Mouse (Mus musculus): ENCODE data around the gene Slc30a10.

The Slc30a10 gene

DNA sequence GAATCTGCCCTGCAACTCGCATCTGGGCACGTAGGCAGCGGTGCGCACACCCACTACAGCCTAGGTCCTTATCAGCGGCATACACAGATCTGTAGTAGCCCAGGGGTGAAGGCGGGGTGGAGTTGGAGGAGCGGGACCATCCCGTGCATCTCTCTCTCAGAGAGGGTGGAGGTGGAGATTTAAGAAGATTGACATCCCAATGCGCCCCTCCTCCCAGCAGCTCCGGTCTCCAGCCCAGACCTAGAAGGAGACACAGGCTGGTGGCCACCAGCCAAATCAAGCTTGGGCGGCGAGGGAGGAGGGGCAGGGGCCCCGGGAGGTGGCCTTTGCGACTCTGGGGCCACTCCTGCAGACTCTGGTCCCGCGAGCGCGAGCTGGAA lies at the start of gene Slc30a10:
Gene Slc30a10 (plus strand): TSS at position 274 of the 380 bp plus-strand sequence.
- peak; percentile 1 to 19 for DNase-seq

DNA sequence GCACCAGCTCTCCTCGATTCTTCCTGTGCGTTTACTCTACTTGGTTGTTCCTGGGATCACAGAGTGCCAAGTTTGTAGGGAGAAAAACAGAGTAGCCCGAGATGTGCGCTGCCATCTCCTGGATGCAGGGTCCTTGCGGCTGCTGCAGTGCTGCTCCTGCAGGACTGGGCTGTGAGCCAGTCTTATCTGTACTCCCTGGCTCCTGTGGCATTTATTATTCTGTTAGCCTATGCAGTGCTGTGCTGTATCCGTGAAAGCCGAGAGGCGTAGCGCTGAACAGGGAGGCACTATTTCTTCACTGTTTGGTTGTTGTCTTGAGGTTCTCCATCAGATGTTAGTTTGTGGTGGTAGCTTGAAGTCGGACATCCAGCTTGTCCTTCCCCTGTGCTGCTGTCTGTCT lies 48.7 kb upstream of the Slc30a10 start:
- no peak for DNase-seq

DNA sequence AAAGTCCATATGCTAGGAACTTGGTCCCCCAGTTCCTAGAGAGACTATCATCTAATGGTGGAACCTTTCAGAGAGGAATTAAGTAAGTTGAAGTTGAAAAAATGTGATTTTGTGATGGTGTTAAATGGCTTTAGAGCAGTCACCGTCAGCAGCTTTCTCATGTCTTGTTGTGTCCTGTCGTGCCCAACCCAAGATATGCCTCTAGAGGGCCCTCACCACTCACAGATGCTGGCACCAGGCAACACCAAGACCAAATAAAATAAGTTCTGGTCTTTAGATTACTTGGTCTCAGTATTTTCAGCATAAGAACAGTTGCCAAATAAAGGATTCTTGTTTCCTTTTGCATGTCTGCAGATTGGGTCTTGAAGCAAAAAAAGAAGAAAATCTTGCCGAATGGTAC lies 44.8 kb upstream of the Slc30a10 start:
- no peak for DNase-seq

DNA sequence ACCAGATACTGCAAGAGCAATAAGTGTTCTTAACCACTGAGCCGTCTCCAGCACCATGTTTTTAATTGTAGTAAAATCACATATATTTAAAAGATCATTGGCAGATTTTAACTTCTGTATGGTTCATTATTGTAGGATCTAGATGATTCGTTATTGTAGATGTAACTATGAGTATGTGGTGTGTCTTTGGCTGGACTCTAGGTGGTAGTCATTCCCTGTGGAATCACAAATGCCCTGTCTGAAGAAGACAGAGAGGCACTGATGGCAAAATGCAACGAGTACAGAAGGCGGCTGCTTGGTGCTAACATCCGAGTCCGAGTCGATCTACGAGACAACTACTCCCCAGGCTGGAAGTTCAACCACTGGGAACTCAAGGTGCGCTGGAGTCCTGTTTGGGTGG lies 36.6 kb upstream of the Slc30a10 start:
- no peak for DNase-seq

DNA sequence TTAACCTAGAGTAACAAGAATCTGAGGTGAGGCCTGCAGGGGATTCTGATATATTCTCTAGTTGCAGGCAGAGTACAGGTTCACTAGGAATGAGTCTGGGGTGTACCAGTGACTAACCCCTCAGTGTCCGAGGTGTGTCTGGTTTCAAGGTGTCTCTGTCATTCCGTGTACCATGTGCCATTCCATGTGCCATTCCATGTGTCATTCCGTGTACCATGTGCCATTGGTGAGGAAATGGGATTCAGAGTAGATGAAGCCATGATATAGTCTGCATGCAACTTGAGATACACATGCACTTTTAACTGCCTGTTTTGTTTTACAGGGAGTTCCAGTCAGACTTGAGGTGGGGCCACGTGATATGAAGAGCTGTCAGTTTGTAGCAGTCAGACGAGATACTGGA lies 34.8 kb upstream of the Slc30a10 start:
- no peak for DNase-seq

DNA sequence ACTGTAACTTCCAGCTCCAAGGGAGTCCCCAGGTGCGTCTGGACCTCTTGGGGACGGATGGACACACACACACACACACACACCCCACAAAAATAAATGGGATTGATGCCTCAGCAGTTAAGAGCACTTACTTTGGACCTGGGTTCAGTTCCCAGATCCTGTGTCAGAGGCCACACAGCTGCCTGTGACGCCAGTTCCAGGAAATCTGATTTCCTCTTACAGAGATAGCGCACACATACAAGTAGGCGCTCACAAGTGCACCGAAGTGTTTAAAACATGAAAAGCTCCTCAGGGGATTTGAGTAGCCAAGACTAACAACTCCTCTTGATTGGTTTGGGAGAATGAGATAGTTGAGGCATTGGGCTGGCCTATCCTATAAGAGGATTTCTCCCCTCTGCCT lies 33.9 kb upstream of the Slc30a10 start:
- DNase-seq = no peak

DNA sequence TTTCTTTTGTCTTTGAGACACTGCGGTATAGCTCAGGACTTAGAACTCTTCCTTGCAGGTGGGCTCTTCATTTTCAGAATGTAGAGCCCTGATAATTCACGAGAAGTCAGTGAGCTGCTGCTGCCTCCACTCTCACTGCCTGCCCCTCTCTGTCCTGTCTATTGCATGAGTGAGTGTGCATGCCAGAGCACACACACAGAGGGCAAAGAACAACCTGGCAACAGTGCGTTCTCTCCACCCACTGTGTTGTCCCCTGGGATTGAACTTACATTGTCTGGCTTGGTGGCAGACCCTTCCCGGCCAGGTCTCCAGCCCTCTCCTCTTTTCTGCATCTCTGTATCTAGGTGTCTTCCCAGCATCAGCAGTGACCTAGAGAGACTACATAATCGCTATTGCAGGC lies 28.1 kb upstream of the Slc30a10 start:
- DNase-seq = no peak

DNA sequence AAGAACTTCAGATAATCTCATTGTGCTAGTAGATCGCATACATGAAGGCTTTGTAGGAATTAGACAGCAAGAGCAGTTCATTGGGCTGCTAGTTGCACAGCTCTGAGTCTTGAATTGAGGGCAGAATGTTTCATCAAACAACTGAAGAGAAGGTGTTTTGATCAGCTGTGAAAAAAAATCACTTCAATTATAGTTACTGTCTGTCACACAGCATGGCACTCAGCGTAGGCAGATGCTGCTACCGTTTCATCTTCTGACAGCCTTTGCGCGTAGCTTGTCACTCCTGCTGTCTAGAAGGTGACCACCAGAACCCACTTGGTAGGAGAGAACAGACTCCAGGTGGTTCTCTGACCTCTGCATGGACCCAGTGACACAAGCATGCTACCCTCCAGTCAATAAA lies 24.2 kb upstream of the Slc30a10 start:
- DNase-seq = no peak

DNA sequence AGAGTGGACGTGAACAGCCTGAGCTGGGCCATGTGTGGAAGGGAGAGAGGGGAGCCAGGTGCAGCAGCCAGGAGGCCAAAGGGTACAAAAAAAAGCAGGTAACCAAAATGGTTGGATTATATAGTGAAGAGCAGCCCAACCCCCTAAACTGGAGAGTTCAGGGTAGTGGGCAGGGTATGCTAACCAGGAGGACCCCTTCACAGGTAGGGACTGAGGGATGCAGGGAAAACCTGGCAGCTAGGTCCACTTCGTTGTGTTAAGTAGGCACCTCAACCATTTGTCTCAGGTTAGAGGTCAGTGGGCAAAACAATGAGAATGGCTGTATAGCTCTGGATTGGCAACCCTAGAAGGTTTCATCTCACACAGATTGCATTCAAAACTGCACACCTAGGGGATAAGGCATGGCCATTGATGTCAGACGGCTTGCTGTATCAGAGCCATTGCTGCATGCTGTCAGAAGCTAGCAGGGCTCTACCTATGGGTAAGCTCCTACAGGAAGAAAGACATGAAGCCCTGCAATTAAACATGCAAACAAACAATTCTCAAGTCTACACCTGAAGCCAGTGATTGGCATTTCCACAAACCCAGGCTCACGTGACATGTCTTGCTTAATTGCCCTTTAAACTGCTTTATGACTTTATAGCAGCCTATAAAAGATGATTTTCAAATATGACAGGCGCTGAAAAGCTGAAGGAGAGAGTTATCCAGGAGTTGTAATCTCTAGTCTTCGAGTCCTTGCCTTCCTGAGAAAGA lies 23.2 kb upstream of the Slc30a10 start:
- no peak for DNase-seq

DNA sequence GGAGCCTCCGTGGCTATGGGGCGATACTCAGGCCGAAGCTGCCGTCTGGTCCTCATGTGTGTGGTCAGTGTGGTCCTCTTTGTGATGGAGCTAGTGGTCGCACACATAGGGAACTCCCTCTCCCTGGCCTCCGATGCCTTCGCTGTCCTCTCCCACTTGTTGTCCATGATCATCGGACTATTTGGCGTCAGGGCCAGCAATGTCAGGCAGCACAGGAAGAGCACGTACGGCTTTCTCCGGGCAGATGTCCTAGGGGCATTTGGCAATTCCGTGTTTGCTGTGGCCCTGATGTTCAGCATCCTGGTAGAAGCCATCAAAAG lies 22.7 kb upstream of the Slc30a10 start:
- DNase-seq = no peak

DNA sequence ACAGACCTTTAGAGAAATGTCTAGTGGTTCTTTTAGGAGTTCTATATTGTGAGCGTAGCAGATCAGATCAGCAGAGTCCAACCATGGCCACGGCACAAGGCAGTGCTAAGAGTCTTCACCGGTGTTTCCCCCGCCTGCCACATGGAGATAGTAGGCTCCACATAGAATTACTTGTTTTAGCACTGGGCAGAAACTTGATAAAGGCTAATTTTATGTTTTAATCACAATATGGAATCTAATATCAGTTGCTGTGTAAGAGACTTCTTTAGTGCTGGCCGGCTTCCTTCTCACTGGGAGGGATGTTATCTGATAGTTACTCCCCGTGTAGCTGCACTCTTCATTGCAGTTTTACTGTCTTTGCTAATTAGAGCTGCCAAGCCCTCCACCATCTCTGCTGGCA lies 21.5 kb upstream of the Slc30a10 start:
- DNase-seq = no peak

DNA sequence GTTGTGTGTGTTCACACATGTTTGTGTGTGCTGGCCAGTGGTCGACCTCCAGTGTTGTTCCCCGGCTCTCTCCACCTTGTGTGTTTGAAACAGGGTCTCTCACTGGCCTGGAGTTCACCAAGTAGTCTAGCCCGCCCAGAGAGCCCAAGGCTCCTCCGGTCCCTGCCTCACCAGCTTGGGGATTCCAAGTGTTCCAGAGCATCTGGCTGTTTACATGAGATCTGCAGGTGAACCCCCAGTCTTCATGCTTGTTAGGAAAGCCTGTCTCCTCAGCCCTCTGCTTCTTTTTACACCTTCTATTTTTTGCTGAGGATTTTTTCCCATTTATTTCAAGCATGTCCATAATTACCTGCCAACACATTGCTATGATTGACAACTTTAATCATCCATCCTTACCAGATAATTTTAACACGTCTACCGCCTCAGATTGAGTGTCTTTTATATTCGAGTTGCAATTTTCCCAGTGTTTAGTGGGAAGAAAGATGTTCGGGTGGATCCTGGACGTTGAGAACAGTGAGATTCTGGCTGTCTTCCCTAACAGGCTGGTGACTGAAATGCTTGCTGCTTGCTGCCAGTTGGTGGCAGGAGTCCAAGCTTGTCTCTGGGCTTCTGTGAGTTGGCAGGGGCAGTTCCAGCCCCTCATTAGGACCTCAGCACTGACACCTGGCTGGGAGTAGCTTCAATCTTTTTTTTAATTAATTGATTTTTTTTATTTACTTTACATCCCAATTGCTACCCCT lies 15.6 kb upstream of the Slc30a10 start:
- peak in 1 of 2 experiments; percentile 23 for DNase-seq

DNA sequence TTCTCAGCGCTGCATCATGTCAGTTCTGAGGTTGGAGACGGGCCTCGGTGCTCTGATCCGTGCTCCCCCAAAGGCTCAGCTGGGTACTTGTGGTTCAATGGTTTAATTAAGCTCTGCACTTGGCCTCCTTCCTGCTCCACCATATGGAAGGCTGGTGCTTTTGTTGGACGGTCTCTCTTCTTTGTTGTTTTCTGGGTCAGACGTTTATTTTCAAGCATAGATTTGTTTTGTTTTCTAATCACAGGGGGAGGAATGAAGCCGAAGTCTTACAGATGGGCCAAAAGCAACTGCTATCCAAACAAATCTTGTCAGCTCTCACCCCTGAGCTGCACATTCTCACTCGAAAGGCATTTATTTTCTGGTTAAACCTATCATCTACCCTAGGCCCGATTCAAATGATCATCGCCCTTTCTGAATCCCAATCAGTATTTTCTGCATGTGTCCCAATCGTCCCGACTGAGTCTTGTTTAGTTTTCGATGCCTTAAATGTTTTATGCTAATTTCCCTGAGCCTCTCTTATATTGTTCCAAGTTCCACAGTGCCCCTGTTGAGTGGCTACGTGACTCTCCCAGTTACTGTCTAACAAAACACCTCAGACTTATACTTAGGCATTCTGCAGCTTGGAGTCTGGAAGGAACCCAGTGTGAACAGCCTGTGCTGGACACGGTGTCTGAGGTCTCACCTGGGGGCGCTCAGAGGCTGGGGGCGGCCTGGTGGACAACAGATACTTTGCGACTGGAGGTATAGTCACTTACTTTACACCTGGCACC lies 12.8 kb upstream of the Slc30a10 start:
- DNase-seq = no peak

DNA sequence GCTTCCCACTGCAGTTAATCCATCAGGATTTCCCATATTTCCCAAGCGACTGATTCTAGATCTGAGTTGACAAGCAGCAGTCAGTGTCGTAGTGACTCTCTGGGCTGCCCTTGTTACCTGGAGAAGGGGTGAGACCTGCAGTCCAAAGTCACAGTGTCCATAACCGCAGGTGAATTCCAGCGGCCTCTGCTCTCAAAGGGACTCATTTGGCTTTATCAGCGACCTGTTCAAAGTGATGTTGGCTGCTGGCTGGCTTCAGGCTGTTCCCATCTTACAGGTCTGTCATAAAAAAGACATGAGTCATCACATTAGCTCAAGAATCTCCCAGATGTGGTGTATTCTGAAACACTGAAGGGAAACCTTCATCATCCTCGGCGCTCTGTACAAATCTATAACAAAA lies 5.7 kb upstream of the Slc30a10 start:
- DNase-seq = no peak

DNA sequence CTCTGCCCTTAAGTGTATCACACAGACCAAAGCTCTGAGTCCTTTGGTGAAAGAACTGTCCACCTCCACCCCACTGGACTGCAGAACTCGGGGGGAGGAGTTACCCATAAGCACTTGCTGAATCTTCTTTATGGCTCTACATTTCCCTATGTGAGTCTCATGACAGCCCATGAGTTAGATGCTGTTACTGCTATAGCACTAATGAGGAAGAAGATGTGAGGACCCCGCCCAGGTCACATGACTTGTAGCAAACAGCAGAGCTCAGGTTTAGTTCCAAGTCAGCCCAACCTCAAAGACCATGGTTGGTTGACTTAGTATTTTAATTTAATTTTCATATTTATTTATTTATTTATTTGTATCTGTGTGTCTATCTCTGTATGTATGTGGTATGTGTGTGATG lies 4.9 kb upstream of the Slc30a10 start:
- DNase-seq = no peak

DNA sequence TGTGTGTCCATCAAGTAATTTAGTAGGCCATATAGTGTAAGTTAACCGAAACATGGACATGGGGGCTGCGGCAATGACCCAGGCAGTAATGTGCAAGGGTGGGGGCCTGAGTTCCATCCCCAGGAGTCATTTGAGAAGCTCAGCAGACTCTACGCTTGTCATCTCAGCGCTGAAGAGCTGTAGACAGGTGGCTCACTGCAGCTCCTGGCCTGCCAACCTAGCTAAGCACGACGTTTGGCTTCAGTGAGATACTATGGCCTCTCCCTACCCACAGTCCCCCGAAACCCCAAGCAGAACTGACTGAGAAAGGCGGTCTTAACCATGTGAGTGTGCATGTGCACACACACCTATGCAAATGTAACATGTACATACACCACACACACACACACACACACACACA lies 3.6 kb upstream of the Slc30a10 start:
- DNase-seq = no peak

DNA sequence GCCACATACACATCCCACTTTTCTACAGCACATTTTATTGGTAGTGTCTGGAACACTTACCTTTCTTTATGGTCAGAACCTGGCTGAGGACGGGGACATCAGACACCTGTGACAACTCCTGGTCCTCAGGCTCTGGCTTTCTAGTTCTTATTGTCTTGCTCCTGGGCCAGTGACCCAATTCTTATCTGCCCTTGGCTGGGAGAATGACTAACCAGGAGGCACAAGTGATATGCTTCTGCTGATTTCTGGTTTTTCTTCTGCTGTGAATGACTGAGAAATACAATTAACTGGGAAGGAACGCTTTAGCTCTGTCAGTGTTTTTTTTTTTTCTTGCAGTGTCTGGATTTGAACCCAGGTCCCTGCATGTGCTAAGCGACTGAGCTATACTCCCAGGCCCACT lies 3.2 kb upstream of the Slc30a10 start:
- DNase-seq = no peak

DNA sequence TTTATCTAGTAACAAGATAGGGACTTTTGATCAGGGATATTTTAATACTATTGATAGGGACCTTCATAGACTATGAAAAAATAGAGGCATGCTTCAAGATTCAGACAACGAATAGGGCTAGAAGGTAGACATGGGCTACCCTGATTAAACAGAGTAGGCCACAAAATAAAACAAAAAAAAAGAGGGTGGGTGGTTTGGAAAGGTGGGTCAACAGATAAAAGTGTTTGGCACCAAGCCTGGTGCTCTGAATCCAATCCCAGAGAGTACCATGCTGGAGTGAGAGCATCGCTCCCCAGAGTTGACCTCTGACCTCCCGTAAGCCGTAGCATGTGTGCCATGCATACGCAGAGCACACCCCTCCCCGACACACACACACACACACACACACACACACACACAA lies 2.2 kb upstream of the Slc30a10 start:
- no peak for DNase-seq

DNA sequence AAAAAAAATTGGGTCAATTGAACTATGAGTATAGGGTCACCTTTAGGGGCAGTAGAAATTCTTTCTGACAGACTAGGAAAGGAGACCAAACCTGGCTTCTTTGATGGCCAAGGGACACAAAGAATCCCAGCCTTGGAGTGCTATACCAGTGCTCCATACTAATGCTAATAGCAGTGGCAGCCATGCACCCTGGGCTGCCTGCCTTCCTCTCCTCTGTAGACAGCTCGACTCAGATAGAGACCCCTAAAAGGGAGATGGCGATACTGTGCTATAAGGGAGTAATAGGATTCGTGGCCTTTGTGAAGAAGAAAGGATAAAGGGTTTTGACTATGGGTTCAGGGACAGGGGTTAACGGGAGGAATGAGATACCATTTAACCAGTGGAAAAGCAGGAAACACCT lies 504 bp upstream of the Slc30a10 start:
- no peak for DNase-seq

DNA sequence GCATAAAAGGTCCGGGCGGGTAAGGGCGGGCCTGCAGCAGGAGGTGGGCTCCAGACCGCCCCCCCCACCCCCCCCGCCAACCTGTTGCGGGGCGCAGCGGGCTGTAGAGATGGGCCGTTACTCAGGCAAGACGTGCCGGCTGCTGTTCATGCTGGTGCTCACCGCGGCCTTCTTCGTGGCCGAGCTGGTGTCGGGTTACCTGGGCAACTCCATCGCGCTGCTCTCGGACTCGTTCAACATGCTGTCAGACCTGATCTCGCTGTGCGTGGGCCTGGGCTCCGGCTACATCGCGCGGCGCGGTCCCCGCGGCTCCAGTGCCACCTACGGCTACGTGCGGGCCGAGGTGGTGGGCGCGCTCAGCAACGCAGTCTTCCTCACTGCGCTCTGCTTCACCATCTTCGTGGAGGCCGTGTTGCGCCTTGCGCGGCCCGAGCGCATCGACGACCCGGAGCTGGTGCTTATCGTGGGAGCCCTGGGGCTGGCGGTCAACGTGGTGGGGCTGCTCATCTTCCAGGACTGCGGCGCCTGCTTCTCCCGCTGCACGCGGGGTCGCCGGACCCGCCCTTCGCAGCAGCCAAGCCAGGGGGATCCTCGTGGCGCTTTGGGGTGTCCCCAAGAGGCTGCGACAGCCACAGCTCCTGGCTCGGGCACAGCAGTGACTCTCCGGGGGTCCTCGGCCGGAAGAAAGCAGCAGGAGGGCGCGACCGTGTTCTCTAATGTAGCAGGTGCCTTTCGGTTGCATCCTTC lies 480 bp downstream of the Slc30a10 start:
- peak in 1 of 2 experiments; percentile 5 for DNase-seq

DNA sequence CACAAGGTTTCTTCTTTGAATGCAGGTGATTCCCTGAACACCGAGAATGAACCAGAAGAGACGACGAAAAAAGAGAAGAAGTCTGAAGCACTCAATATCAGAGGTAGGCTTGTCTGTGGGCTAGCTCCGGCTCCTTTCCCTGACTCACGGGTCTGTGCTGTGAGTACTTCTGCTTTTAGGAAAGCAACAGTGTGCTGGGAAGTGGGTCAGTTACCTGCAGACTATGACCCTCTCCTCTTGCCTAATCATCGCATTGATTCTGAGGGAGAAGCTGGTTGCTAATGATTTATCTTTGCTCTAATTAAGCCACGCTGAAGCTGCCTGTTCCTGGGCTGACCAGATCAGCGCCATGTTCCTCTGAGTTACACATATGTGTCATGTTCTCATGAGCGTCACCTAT lies 1.7 kb downstream of the Slc30a10 start:
- DNase-seq = no peak

DNA sequence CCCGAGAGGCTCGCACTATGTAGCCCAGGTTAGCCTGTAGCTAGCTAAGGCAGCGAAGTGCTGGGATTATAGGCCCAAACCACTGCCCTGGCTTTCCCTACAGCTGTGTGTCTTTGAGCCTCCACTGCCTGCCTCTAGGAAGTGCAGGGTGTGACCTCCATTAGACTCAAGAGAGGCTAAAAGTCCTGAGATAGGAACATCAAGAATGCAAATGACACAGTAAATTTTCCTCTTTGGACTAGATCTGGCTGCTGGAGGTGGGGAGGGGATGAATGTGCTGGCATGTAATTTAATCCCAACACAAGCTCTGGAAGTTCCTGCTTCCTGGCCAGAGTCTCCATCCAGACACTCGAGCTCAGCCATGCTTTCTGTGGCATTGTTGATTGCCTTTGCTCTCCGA lies 5.4 kb downstream of the Slc30a10 start:
- DNase-seq = no peak

DNA sequence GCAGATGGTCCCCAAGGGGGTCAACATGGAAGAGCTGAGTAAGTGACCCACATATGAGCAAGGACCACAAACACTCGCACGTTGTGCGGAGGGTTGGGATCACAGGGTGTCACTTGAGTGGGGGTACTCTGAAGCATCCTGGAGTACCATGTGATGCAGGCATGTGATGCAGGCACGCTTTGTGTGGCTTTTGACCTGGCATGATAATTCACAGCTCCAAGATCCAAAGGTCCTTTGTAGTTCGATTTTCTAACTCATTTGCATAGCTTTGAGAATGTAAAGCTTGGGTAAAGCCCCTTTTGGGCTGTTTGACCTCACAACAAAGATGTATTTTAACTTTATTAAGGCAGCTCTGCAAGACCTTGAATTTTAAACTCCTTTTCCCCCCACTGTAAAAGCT lies 8.2 kb downstream of the Slc30a10 start:
- no peak for DNase-seq

All from kidney, postnatal 36 days (tissue).